Mouse (Mus musculus) brain, embryonic 14.5 days (tissue): Measurements from ENCODE around the gene Slc7a1. TPM values are rescaled to one million over a fixed set of nuclear protein-coding genes. Genes with fewer than 3 reads are reported as not detected.

Experiments
- DNase-seq: peaks from one replicate; pipeline ENCODE4 v3.0.0-alpha.2; 2011; ENCODE audit warnings: low read depth
- CTCF ChIP-seq: fragments of 200-500 bp; IDR thresholded peaks from 2 replicates; pipeline ENCODE4 v1.5.1; 2012; ENCODE audit warnings: inconsistent platforms, mild to moderate bottlenecking, moderate library complexity, borderline replicate concordance; ENCODE audit not compliant: insufficient read depth, insufficient read length; ENCODE audit errors: extremely low read depth
- POLR2A ChIP-seq: fragments of 200-500 bp; IDR thresholded peaks from 2 replicates; pipeline ENCODE4 v1.6.1; 2012; ENCODE audit warnings: mild to moderate bottlenecking, inconsistent platforms, borderline replicate concordance; ENCODE audit not compliant: poor library complexity, insufficient read depth, insufficient read length, severe bottlenecking; ENCODE audit errors: extremely low read depth
- polyA plus RNA-seq: library from polyadenylated mRNA; depleted of rRNA; stranded (reverse); fragments of >200 nt; gene quantifications from 2 replicates; pipeline ENCODE4 v1.2.3, GENCODE M21; 2012

Gene Slc7a1
- polyA plus RNA-seq, 1 experiment, result 24.3 TPM

- no peak for TF ChIP-seq CTCF
- DNase-seq, result no peak
Measured at GRCm38 (mm10) chr5:148389007-148389970, 10.4 kb downstream of the Slc7a1 start.

GRCm38 (mm10) chr5:148388251-148389006, 11.3 kb downstream of the Slc7a1 start:
- no peak for DNase-seq
- TF ChIP-seq POLR2A, result no peak
- no peak for TF ChIP-seq CTCF

- TF ChIP-seq CTCF, result peak; percentile 41; the same call in 1 of the 2 replicates
- TF ChIP-seq POLR2A, result no peak
- DNase-seq, result no peak
Measured at GRCm38 (mm10) chr5:148387820-148388219, 11.9 kb downstream of the Slc7a1 start.

- peak; percentile 36 for DNase-seq
- peak; percentile 14; the same call in 1 of the 2 replicates for TF ChIP-seq CTCF
- TF ChIP-seq POLR2A, result no peak
Measured at GRCm38 (mm10) chr5:148386471-148386870, 13.2 kb downstream of the Slc7a1 start.

GRCm38 (mm10) chr5:148384501-148385055, 15.1 kb downstream of the Slc7a1 start:
- TF ChIP-seq POLR2A, result no peak
- TF ChIP-seq CTCF, result no peak
- DNase-seq, result no peak

- no peak for TF ChIP-seq CTCF
- no peak for TF ChIP-seq POLR2A
- DNase-seq, result peak; percentile 69
Measured at GRCm38 (mm10) chr5:148383841-148384500, 15.7 kb downstream of the Slc7a1 start.

GRCm38 (mm10) chr5:148381083-148381482, 18.6 kb downstream of the Slc7a1 start:
- DNase-seq, result peak; percentile 33
- no peak for TF ChIP-seq POLR2A
- TF ChIP-seq CTCF, result no peak

- TF ChIP-seq CTCF, result no peak
- TF ChIP-seq POLR2A, result no peak
Measured at GRCm38 (mm10) chr5:148380246-148380504, 19.5 kb downstream of the Slc7a1 start.

GRCm38 (mm10) chr5:148379455-148380245, 20.1 kb downstream of the Slc7a1 start:
- DNase-seq, result no peak
- TF ChIP-seq POLR2A, result no peak
- TF ChIP-seq CTCF, result peak; percentile 37; the same call in 1 of the 2 replicates

More at GRCm38 (mm10) chr5:148380246-148380504, 19.5 kb downstream of the Slc7a1 start:
- DNase-seq, result no peak

GRCm38 (mm10) chr5:148378707-148379106, 21.0 kb downstream of the Slc7a1 start:
- no peak for DNase-seq
- TF ChIP-seq POLR2A (no peak), CTCF (no peak)

- DNase-seq, result no peak
- TF ChIP-seq POLR2A, result no peak
- TF ChIP-seq CTCF, result no peak
Measured at GRCm38 (mm10) chr5:148378232-148378508, 21.5 kb downstream of the Slc7a1 start.
